In the genomic region with DNA sequence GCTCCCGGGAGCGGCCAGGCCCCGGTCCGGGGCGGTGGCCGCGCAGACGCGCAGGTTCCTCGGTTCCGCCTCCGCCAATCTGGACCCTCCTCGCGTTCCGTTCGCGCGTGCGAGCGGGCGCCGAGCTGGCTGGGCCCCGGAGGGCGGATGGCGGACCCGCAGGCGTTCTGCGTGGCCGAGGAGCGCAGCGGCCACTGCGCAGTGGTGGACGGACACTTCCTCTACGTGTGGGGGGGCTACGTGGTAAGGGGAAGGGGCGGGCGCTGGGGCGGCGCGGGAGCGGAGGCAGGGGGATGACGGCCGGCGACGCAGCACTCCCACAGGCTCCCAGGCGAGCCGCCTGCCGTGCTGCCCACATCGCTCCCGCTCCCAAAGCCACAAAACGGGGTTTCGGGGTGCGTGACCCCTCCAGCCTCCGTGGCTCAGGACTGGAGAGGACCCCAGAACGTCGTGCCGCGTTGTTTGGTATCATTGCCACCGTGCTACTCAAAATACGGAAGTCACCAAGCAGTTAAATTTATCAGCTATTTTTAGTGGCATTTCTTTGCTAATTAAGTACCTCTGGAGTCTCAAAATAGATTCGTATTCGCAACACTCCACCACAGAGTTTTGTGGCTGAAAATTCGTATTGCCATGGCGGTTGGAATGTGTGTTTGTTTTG, we compare ENCODE assay signal across 8 mouse cellular contexts. TPM values are rescaled to one million over a fixed set of nuclear protein-coding genes. Genes with fewer than 3 reads are reported as not detected.
DNase-seq lines count a peak whose midpoint lies in the region; ATAC-seq and TF ChIP-seq lines count a peak whose summit lies in the region.

No protein-coding gene starts in this region.

- TF ChIP-seq RAD21 in CH12.LX (IDR thresholded peaks at IDR 0.05; ENCODE audit: low read depth, low read length): no peak

- intact Hi-C loops in heart, postnatal 14 days (cut with DNase I): loop anchor here (5.0 kb wide), 2 partner anchors 45 to 55 kb away; a partner anchor contains a TSS

- peak; percentile 43 for DNase-seq in CH12.LX (ENCODE audit: extremely low read depth)
- peak; percentile 72 for DNase-seq in cerebellum, adult 11 months
- peak; percentile 77 for DNase-seq in forebrain, embryonic 14.5 days (ENCODE audit: low spot score)
- peak; percentile 81 to 84 for DNase-seq in heart, postnatal 14 days
- peak; percentile 56 to 70 for DNase-seq in layer of hippocampus, adult 18-20 months (ENCODE audit: low spot score in 2 of 2)
- DNase-seq in lung, adult 2 months: peak; percentile 70
- peak; percentile 74 for DNase-seq in testis, postnatal 14 days (ENCODE audit: low spot score)

- H3K9ac ChIP-seq in CH12.LX (ENCODE audit: insufficient read depth, low read depth): peak overlapping the region; percentile 51
- H3K9ac ChIP-seq in forebrain, embryonic 14.5 days (ENCODE audit: low read length): peak overlapping the region; percentile 84
- H3K9ac ChIP-seq in neural tube, embryonic 15.5 days (replicated peaks): peak overlapping the region; percentile 80

- in situ Hi-C loops in CH12.LX (cut with MboI; ENCODE audit: low pct_ligation_motif_present, low pct_unique_long_range_greater_than_20kb, low sequenced_read_pairs): no loop called here

- H3K4me3 ChIP-seq in CH12.LX (replicated peaks in 1 of 3; ENCODE audit: low read depth in 2 of 3, low read length in 2 of 3, poor library complexity in 1 of 3): peak overlapping the region; percentile 72 to 96 (median 80)
- H3K4me3 ChIP-seq in forebrain, embryonic 14.5 days (ENCODE audit: low read depth, low read length): peak overlapping the region; percentile 71
- peak overlapping the region; percentile 98 for H3K4me3 ChIP-seq in lung, adult 2 months (replicated peaks; ENCODE audit: extremely low read depth, low read depth, low read length)
- H3K4me3 ChIP-seq in neural tube, embryonic 15.5 days (replicated peaks): peak overlapping the region; percentile 59

- no peaks in the 10 kb centered on the region for H3K36me3 ChIP-seq in CH12.LX (replicated peaks in 1 of 2; ENCODE audit: control insufficient read depth in 1 of 2, insufficient read depth in 1 of 2, low read length in 1 of 2)
- no peaks in the 10 kb centered on the region for H3K36me3 ChIP-seq in forebrain, embryonic 14.5 days (ENCODE audit: control insufficient read depth, insufficient read depth, low read length)
- H3K36me3 ChIP-seq in neural tube, embryonic 15.5 days: no peaks in the 10 kb centered on the region

- H3K27me3 ChIP-seq in CH12.LX (replicated peaks): no peaks in the 10 kb centered on the region
- no peaks in the 10 kb centered on the region for H3K27me3 ChIP-seq in forebrain, embryonic 14.5 days (replicated peaks; ENCODE audit: control insufficient read depth, insufficient read depth, low read length)
- no peaks in the 10 kb centered on the region for H3K27me3 ChIP-seq in neural tube, embryonic 15.5 days (replicated peaks)

- peak overlapping the region; percentile 35 for H3K27ac ChIP-seq in CH12.LX (ENCODE audit: insufficient read depth, low read depth)
- peak overlapping the region; percentile 72 for H3K27ac ChIP-seq in forebrain, embryonic 14.5 days (ENCODE audit: low read depth, low read length)
- peak overlapping the region; percentile 86 for H3K27ac ChIP-seq in neural tube, embryonic 15.5 days (replicated peaks)

- dilution Hi-C loops in CH12.LX (cut with MboI; ENCODE audit: extremely low pct_ligation_motif_present, extremely low pct_unique_long_range_greater_than_20kb, low sequenced_read_pairs): no loop called here

- 0 out of 2 replicates have a peak, but pooled peaks have one; percentile 9 for TF ChIP-seq EP300 in CH12.LX (IDR thresholded peaks at IDR 0.05; ENCODE audit: low read length)

- peak; percentile 93 for ATAC-seq in forebrain, embryonic 14.5 days
- peak; percentile 96 for ATAC-seq in neural tube, embryonic 15.5 days (ENCODE audit: low FRiP score)

- H3K9me3 ChIP-seq in CH12.LX (replicated peaks; ENCODE audit: low read length): no peaks in the 10 kb centered on the region
- no peaks in the 10 kb centered on the region for H3K9me3 ChIP-seq in forebrain, embryonic 14.5 days (replicated peaks; ENCODE audit: control insufficient read depth, low read length)
- no peaks in the 10 kb centered on the region for H3K9me3 ChIP-seq in neural tube, embryonic 15.5 days (replicated peaks)

- H3K4me2 ChIP-seq in CH12.LX (ENCODE audit: insufficient read depth, low read depth, poor library complexity, severe bottlenecking): peak overlapping the region; percentile 84; the same call in 1 of the 2 replicates
- H3K4me2 ChIP-seq in forebrain, embryonic 14.5 days (ENCODE audit: low read length): peak overlapping the region; percentile 74
- peak overlapping the region; percentile 62 for H3K4me2 ChIP-seq in neural tube, embryonic 15.5 days

- no peaks in the 10 kb centered on the region for H3K79me2 ChIP-seq in CH12.LX (replicated peaks; ENCODE audit: control insufficient read depth, extremely low read depth, insufficient read depth, poor library complexity, severe bottlenecking)

- peaks cover 0 to 13% of the 10 kb centered on the region in 2 experiments; a peak in 2 of 4 replicates for H3K4me1 ChIP-seq in CH12.LX (ENCODE audit: control insufficient read depth in 1 of 2, insufficient read depth in 2 of 2)
- H3K4me1 ChIP-seq in forebrain, embryonic 14.5 days (ENCODE audit: control insufficient read depth, insufficient read depth, low read length): no peaks in the 10 kb centered on the region
- peaks cover 4% of the 10 kb centered on the region; the same call in 1 of the 2 replicates for H3K4me1 ChIP-seq in lung, adult 2 months (ENCODE audit: control insufficient read depth, insufficient read depth, low read length)
- peaks cover 9% of the 10 kb centered on the region for H3K4me1 ChIP-seq in neural tube, embryonic 15.5 days

- no peak for TF ChIP-seq CTCF in CH12.LX (conservative IDR thresholded peaks at IDR 0.05 in 1 of 2, IDR thresholded peaks at IDR 0.05 in 1 of 2; ENCODE audit: low read depth in 2 of 2, low read length in 2 of 2)
- no peak for TF ChIP-seq CTCF in lung, adult 2 months (IDR thresholded peaks at IDR 0.05; ENCODE audit: insufficient read depth, low read length)

- WGBS in forebrain, embryonic 14.5 days: under 1% methylated on average over 64 of the region's 64 CpGs
- WGBS in lung, adult 2 months: under 1% methylated on average over 62 of the region's 64 CpGs
- WGBS in neural tube, embryonic 15.5 days: under 1% methylated on average over 53 of the region's 64 CpGs

- TF ChIP-seq POLR2A in CH12.LX (IDR thresholded peaks at IDR 0.05; ENCODE audit: low read depth, low read length): peak; percentile 81
- TF ChIP-seq POLR2A in lung, adult 2 months (IDR thresholded peaks at IDR 0.05; ENCODE audit: borderline replicate concordance, extremely low read depth, low read depth, low read length): peak; percentile 63; the same call in 1 of the 2 replicates

TF ChIP-seq in CH12.LX, 34 proteins besides CTCF, POLR2A, EP300 and RAD21 (continues in another document):
- TF ChIP-seq ZNF384 (IDR thresholded peaks at IDR 0.05; ENCODE audit: low read depth, low read length) (no peak), E2F4 (IDR thresholded peaks at IDR 0.05; ENCODE audit: insufficient replicate concordance, low read depth, low read length) (no peak)

RNA-seq across cellular contexts. Expression of a gene that starts 0.9 kb away (rescaled TPM):
- total RNA-seq in CH12.LX (2012; rRNA removed) (4.2 and 6.4 TPM in 2 replicates), CH12.LX (2014; rRNA removed) (8.2 TPM in 2 replicates)
- polyA plus RNA-seq in CH12.LX (2012; ENCODE audit: insufficient read length, low read depth): 5.9 and 7.2 TPM in 2 replicates
- 10.6 and 11.9 TPM in 2 replicates for polyA plus RNA-seq in forebrain, embryonic 14.5 days (2014; fragmentation: Nextera tagmentation; extraction: Ambion mirVana)
- total RNA-seq in heart, postnatal 14 days (2021): 10 to 100 TPM; 18.1 to 21.1 TPM
- 10 to 100 TPM; 18.8 to 19.4 TPM for total RNA-seq in layer of hippocampus, adult 18-20 months (2021)
- 0.87 and 4.8 TPM in 2 replicates for polyA plus RNA-seq in lung, adult 2 months (2012; rRNA removed)
- 14.9 and 17.7 TPM in 2 replicates for polyA plus RNA-seq in neural tube, embryonic 15.5 days (2015; fragmentation: Nextera tagmentation; extraction: Ambion mirVana)

RNA-seq across cellular contexts. Expression of a gene that starts 13.9 kb away (rescaled TPM):
- 32.6 and 38.3 TPM in 2 replicates for total RNA-seq in CH12.LX (2012; rRNA removed)
- 143 and 148 TPM in 2 replicates for total RNA-seq in CH12.LX (2014; rRNA removed)
- polyA plus RNA-seq in CH12.LX (2012; ENCODE audit: insufficient read length, low read depth): 37.1 and 37.3 TPM in 2 replicates
- polyA plus RNA-seq in forebrain, embryonic 14.5 days (2014; fragmentation: Nextera tagmentation; extraction: Ambion mirVana): 11.3 and 13.9 TPM in 2 replicates
- 1 to 10 TPM; 1.6 to 2.0 TPM for total RNA-seq in heart, postnatal 14 days (2021)
- total RNA-seq in layer of hippocampus, adult 18-20 months (2021): under 1 TPM; 0.20 to 0.28 TPM
- 1.7 and 2.9 TPM in 2 replicates for polyA plus RNA-seq in lung, adult 2 months (2012; rRNA removed)
- polyA plus RNA-seq in neural tube, embryonic 15.5 days (2015; fragmentation: Nextera tagmentation; extraction: Ambion mirVana): 4.4 and 9.6 TPM in 2 replicates

RNA-seq across cellular contexts. Expression of a gene that starts 37.8 kb away (rescaled TPM):
- 23.4 and 24.9 TPM in 2 replicates for total RNA-seq in CH12.LX (2012; rRNA removed)
- 54.9 and 63.9 TPM in 2 replicates for total RNA-seq in CH12.LX (2014; rRNA removed)
- 28.3 and 34.4 TPM in 2 replicates for polyA plus RNA-seq in CH12.LX (2012; ENCODE audit: insufficient read length, low read depth)
- 20.9 and 22.1 TPM in 2 replicates for polyA plus RNA-seq in forebrain, embryonic 14.5 days (2014; fragmentation: Nextera tagmentation; extraction: Ambion mirVana)
- total RNA-seq in heart, postnatal 14 days (2021): 1 to 10 TPM; 2.4 to 3.1 TPM
- total RNA-seq in layer of hippocampus, adult 18-20 months (2021): 1 to 10 TPM; 3.4 to 4.6 TPM
- not detected in 2 replicates for polyA plus RNA-seq in lung, adult 2 months (2012; rRNA removed)
- 9.5 and 13.7 TPM in 2 replicates for polyA plus RNA-seq in neural tube, embryonic 15.5 days (2015; fragmentation: Nextera tagmentation; extraction: Ambion mirVana)

RNA-seq across cellular contexts. Expression of a gene that starts 43.7 kb away (rescaled TPM):
- total RNA-seq in CH12.LX (2012; rRNA removed): 8.4 and 9.7 TPM in 2 replicates
- total RNA-seq in CH12.LX (2014; rRNA removed): 26.6 and 28.6 TPM in 2 replicates
- polyA plus RNA-seq in CH12.LX (2012; ENCODE audit: insufficient read length, low read depth): 3.7 and 6.9 TPM in 2 replicates
- 5.2 TPM in 2 replicates for polyA plus RNA-seq in forebrain, embryonic 14.5 days (2014; fragmentation: Nextera tagmentation; extraction: Ambion mirVana)
- under 1 TPM; 0.76 TPM for total RNA-seq in heart, postnatal 14 days (2021)
- 1 to 10 TPM; 1.5 to 1.8 TPM for total RNA-seq in layer of hippocampus, adult 18-20 months (2021)
- polyA plus RNA-seq in lung, adult 2 months (2012; rRNA removed): 4.0 and 5.0 TPM in 2 replicates
- polyA plus RNA-seq in neural tube, embryonic 15.5 days (2015; fragmentation: Nextera tagmentation; extraction: Ambion mirVana): 7.7 and 8.4 TPM in 2 replicates

RNA-seq across cellular contexts. Expression of a gene that starts 45.0 kb away (rescaled TPM):
- 21.3 and 23.6 TPM in 2 replicates for total RNA-seq in CH12.LX (2012; rRNA removed)
- 45.9 and 52.1 TPM in 2 replicates for total RNA-seq in CH12.LX (2014; rRNA removed)
- polyA plus RNA-seq in CH12.LX (2012; ENCODE audit: insufficient read length, low read depth): 16.0 and 19.1 TPM in 2 replicates
- 22.7 and 26.1 TPM in 2 replicates for polyA plus RNA-seq in forebrain, embryonic 14.5 days (2014; fragmentation: Nextera tagmentation; extraction: Ambion mirVana)
- total RNA-seq in heart, postnatal 14 days (2021): 1 to 10 TPM; 2.9 to 4.1 TPM
- total RNA-seq in layer of hippocampus, adult 18-20 months (2021): 1 to 10 TPM; 5.0 to 5.4 TPM
- 0.21 TPM in 1 of 2 replicates, not detected in the other for polyA plus RNA-seq in lung, adult 2 months (2012; rRNA removed)
- 9.4 and 18.8 TPM in 2 replicates for polyA plus RNA-seq in neural tube, embryonic 15.5 days (2015; fragmentation: Nextera tagmentation; extraction: Ambion mirVana)

Comparison
In these comparisons a context has a peak if more than half of its experiments do, and no peak if none do; other contexts are left out.
1. Peak in every context shown above with its lines: DNase-seq, ATAC-seq, H3K4me3 ChIP-seq and H3K27ac ChIP-seq.
2. H3K27ac ChIP-seq: peak in every context shown above with its lines; median percentile 86 in neural tube, embryonic 15.5 days; 72 in forebrain, embryonic 14.5 days; 35 in CH12.LX.
3. RNA of a gene that starts 37.8 kb away (polyA plus RNA-seq): 28.3 to 34.4 TPM in CH12.LX, 20.9 to 22.1 TPM in forebrain, embryonic 14.5 days and 9.5 to 13.7 TPM in neural tube, embryonic 15.5 days; not detected in lung, adult 2 months; every median in the first group is over 10 times any median in the second.